ENCODE assay signal across 8 mouse cellular contexts in genomic region chr5:67633831-67634268, GRCm38 (mm10). TPM values are rescaled to one million over a fixed set of nuclear protein-coding genes. Genes with fewer than 3 reads are reported as not detected.
A peak's percentile ranks its signal among the peaks of the same experiment; 100 is the strongest.
DNase-seq lines count a peak whose midpoint lies in the region; ATAC-seq lines count a peak whose summit lies in the region.

No protein-coding gene starts in this region.

- 0 out of 2 replicates have a peak overlapping the region, but pooled peaks have one; percentile 6 for H3K27ac ChIP-seq in heart, embryonic 13.5 days (replicated peaks)
- peak overlapping the region; percentile 8 for H3K27ac ChIP-seq in hindbrain, embryonic 11.5 days (ENCODE audit: low read depth, low read length)
- H3K27ac ChIP-seq in midbrain, embryonic 13.5 days: peak overlapping the region; percentile 45

- ATAC-seq in heart, embryonic 13.5 days (ENCODE audit: extremely low read depth, insufficient number of reproducible peaks, low FRiP score, low TSS enrichment): no peak
- peak; percentile 75 for ATAC-seq in hindbrain, embryonic 11.5 days (ENCODE audit: low FRiP score)
- ATAC-seq in midbrain, embryonic 13.5 days: peak; percentile 81

- WGBS in heart, embryonic 13.5 days: 15% methylated on average over 10 of the region's 10 CpGs
- 5% methylated on average over 10 of the region's 10 CpGs for WGBS in hindbrain, embryonic 11.5 days
- WGBS in midbrain, embryonic 13.5 days: 4% methylated on average over 10 of the region's 10 CpGs

- no peaks in the 10 kb centered on the region for H3K9me3 ChIP-seq in heart, embryonic 13.5 days
- H3K9me3 ChIP-seq in hindbrain, embryonic 11.5 days (ENCODE audit: control insufficient read depth, low read length): no peaks in the 10 kb centered on the region
- no peaks in the 10 kb centered on the region for H3K9me3 ChIP-seq in midbrain, embryonic 13.5 days

- no peak overlapping the region for H3K4me3 ChIP-seq in heart, embryonic 13.5 days
- H3K4me3 ChIP-seq in hindbrain, embryonic 11.5 days (ENCODE audit: low read depth, low read length): no peak overlapping the region
- H3K4me3 ChIP-seq in midbrain, embryonic 13.5 days (replicated peaks): no peak overlapping the region

- H3K36me3 ChIP-seq in heart, embryonic 13.5 days: no peaks in the 10 kb centered on the region
- H3K36me3 ChIP-seq in hindbrain, embryonic 11.5 days (ENCODE audit: control insufficient read depth, insufficient read depth, low read length): no peaks in the 10 kb centered on the region
- peaks cover 17% of the 10 kb centered on the region; the same call in 1 of the 2 replicates for H3K36me3 ChIP-seq in midbrain, embryonic 13.5 days

- no peaks in the 10 kb centered on the region for H3K27me3 ChIP-seq in heart, embryonic 13.5 days (replicated peaks)
- H3K27me3 ChIP-seq in hindbrain, embryonic 11.5 days (ENCODE audit: control insufficient read depth, insufficient read depth, low read length): no peaks in the 10 kb centered on the region
- H3K27me3 ChIP-seq in midbrain, embryonic 13.5 days: peaks cover 69% of the 10 kb centered on the region

- DNase-seq in heart, adult 8-10 months (ENCODE audit: low spot score): no peak
- peak; percentile 40 for DNase-seq in embryo, embryonic 10 days (ENCODE audit: low spot score)
- peak; percentile 62 for DNase-seq in hindbrain, embryonic 11.5 days (ENCODE audit: low spot score)
- DNase-seq in layer of hippocampus, adult 8-10 months (ENCODE audit: low spot score in 2 of 2): no peak
- no peak for DNase-seq in urinary bladder, adult 18-20 months (ENCODE audit: low spot score in 2 of 2)
- DNase-seq in cerebellum, postnatal 14 days: no peak

- H3K4me1 ChIP-seq in heart, embryonic 13.5 days: peaks cover 15% of the 10 kb centered on the region
- H3K4me1 ChIP-seq in hindbrain, embryonic 11.5 days (replicated peaks; ENCODE audit: control insufficient read depth, insufficient read depth, low read length): peaks cover 3% of the 10 kb centered on the region; the same call in 1 of the 2 replicates
- H3K4me1 ChIP-seq in midbrain, embryonic 13.5 days (replicated peaks): peaks cover 22% of the 10 kb centered on the region

- H3K9ac ChIP-seq in heart, embryonic 13.5 days: 0 out of 2 replicates have a peak overlapping the region, but pooled peaks have one; percentile 19
- no peak overlapping the region for H3K9ac ChIP-seq in hindbrain, embryonic 11.5 days (ENCODE audit: low read depth, low read length)
- H3K9ac ChIP-seq in midbrain, embryonic 13.5 days (replicated peaks): no peak overlapping the region

- H3K4me2 ChIP-seq in heart, embryonic 13.5 days: peak overlapping the region; percentile 43
- H3K4me2 ChIP-seq in hindbrain, embryonic 11.5 days (replicated peaks; ENCODE audit: low read depth, low read length): peak overlapping the region; percentile 12; the same call in 1 of the 2 replicates
- peak overlapping the region; percentile 30 for H3K4me2 ChIP-seq in midbrain, embryonic 13.5 days (replicated peaks)

RNA-seq across cellular contexts. Expression of gene Shisa3, which starts 26.2 kb away (rescaled TPM):
- polyA plus RNA-seq in heart, embryonic 13.5 days (2015; fragmentation: Nextera tagmentation; extraction: Ambion mirVana): 2.9 and 3.9 TPM in 2 replicates
- total RNA-seq in heart, adult 8-10 months (2022): 1 to 10 TPM; 1.4 to 1.9 (median 1.6) TPM
- 3.3 and 5.1 TPM in 2 replicates for polyA plus RNA-seq in hindbrain, embryonic 11.5 days (2014; fragmentation: Nextera tagmentation; extraction: Ambion mirVana)
- 17.2 and 17.6 TPM in 2 replicates for polyA plus RNA-seq in midbrain, embryonic 13.5 days (2015; fragmentation: Nextera tagmentation; extraction: Ambion mirVana)
- total RNA-seq in layer of hippocampus, adult 8-10 months (2022): 1 to 10 TPM in 2 of 4 experiments, under 1 TPM in 2; 0.70 to 1.2 (median 0.94) TPM

Comparison
In these comparisons a context has a peak if more than half of its experiments do, and no peak if none do; other contexts are left out.
1. DNase-seq: peak in embryo, embryonic 10 days (single experiment) and hindbrain, embryonic 11.5 days (single experiment); none in heart, adult 8-10 months (single experiment), layer of hippocampus, adult 8-10 months (0 of 2), urinary bladder, adult 18-20 months (0 of 2) and cerebellum, postnatal 14 days (0 of 2).
2. Peak in every context shown above with its lines, with median percentiles within 50 percentile points of each other: H3K27ac ChIP-seq and H3K4me2 ChIP-seq.